Mouse (Mus musculus) cerebellum, adult (tissue): Measurements from ENCODE around the gene Slc9a9.

ENCODE experiments used
- ATAC-seq: cut with Nextera tagmentation; 2 replicates; pipeline ENCODE4 v1.9.2; 2017; ENCODE audit warnings: mild to moderate bottlenecking, moderate library complexity, mixed read lengths; ENCODE audit not compliant: insufficient number of reproducible peaks, low FRiP score, low TSS enrichment

Gene Slc9a9

GRCm38 (mm10) chr9:94681095-94681487, 11.4 kb downstream of the Slc9a9 start:
- peak; percentile 47 for ATAC-seq

GRCm38 (mm10) chr9:94682260-94682659, 12.6 kb downstream of the Slc9a9 start:
- no peak for ATAC-seq

GRCm38 (mm10) chr9:94685640-94686039, 15.9 kb downstream of the Slc9a9 start:
- ATAC-seq, result no peak

- ATAC-seq, result no peak
Measured at GRCm38 (mm10) chr9:94686380-94686779, 16.7 kb downstream of the Slc9a9 start.

GRCm38 (mm10) chr9:94687203-94687859, 17.6 kb downstream of the Slc9a9 start:
- ATAC-seq, result no peak

- ATAC-seq, result no peak
Measured at GRCm38 (mm10) chr9:94691311-94692087, 21.8 kb downstream of the Slc9a9 start.

- peak; percentile 57 for ATAC-seq
Measured at GRCm38 (mm10) chr9:94692122-94692521, 22.4 kb downstream of the Slc9a9 start.

GRCm38 (mm10) chr9:94694243-94694642, 24.5 kb downstream of the Slc9a9 start:
- no peak for ATAC-seq

GRCm38 (mm10) chr9:94694983-94695382, 25.3 kb downstream of the Slc9a9 start:
- ATAC-seq, result no peak

- ATAC-seq, result no peak
Measured at GRCm38 (mm10) chr9:94696539-94697079, 26.9 kb downstream of the Slc9a9 start.

- ATAC-seq, result no peak
Measured at GRCm38 (mm10) chr9:94698175-94698574, 28.5 kb downstream of the Slc9a9 start.

- peak; percentile 50; the same call in 1 of the 2 replicates for ATAC-seq
Measured at GRCm38 (mm10) chr9:94700549-94700948, 30.8 kb downstream of the Slc9a9 start.

GRCm38 (mm10) chr9:94701193-94701869, 31.6 kb downstream of the Slc9a9 start:
- no peak for ATAC-seq

- ATAC-seq, result no peak
Measured at GRCm38 (mm10) chr9:94701965-94702634, 32.4 kb downstream of the Slc9a9 start.

GRCm38 (mm10) chr9:94704986-94705757, 35.5 kb downstream of the Slc9a9 start:
- ATAC-seq, result peak; percentile 50

- ATAC-seq, result peak; percentile 53; the same call in 1 of the 2 replicates
Measured at GRCm38 (mm10) chr9:94705758-94706026, 36.0 kb downstream of the Slc9a9 start.

GRCm38 (mm10) chr9:94712084-94712483, 42.4 kb downstream of the Slc9a9 start:
- no peak for ATAC-seq

GRCm38 (mm10) chr9:94716695-94717094, 47.0 kb downstream of the Slc9a9 start:
- no peak for ATAC-seq

GRCm38 (mm10) chr9:94723631-94724030, 53.9 kb downstream of the Slc9a9 start:
- ATAC-seq, result no peak

- ATAC-seq, result no peak
Measured at GRCm38 (mm10) chr9:94725121-94725520, 55.4 kb downstream of the Slc9a9 start.
